Mouse (Mus musculus) urinary bladder, postnatal 0 days (tissue): ENCODE results near the gene 4930415O20Rik. TPM values are rescaled to one million over a fixed set of nuclear protein-coding genes. Genes with fewer than 3 reads are reported as not detected.

ENCODE experiments used
- polyA plus RNA-seq: library from polyadenylated mRNA; unstranded; fragments of >200 nt; fragmentation: Nextera tagmentation; extraction: Ambion mirVana; gene quantifications from 2 replicates; pipeline ENCODE4 v1.2.1, GENCODE M21; 2015

4930415O20Rik gene
- polyA plus RNA-seq, result not detected in 2 replicates

GRCm38 (mm10) chr15:98570873-98571538 lies at the start of gene 4930415O20Rik, which contains the start of gene Ccnt1:
TSS of gene 4930415O20Rik (plus strand) at chr15:98571004.
TSS of gene Ccnt1 (minus strand) at chr15:98570923.

GRCm38 (mm10) chr15:98533881-98534627 lies 36.8 kb upstream of the 4930415O20Rik start, which contains the start of gene Kansl2:
TSS of gene Kansl2 (minus strand) at chr15:98534264.

DNA sequence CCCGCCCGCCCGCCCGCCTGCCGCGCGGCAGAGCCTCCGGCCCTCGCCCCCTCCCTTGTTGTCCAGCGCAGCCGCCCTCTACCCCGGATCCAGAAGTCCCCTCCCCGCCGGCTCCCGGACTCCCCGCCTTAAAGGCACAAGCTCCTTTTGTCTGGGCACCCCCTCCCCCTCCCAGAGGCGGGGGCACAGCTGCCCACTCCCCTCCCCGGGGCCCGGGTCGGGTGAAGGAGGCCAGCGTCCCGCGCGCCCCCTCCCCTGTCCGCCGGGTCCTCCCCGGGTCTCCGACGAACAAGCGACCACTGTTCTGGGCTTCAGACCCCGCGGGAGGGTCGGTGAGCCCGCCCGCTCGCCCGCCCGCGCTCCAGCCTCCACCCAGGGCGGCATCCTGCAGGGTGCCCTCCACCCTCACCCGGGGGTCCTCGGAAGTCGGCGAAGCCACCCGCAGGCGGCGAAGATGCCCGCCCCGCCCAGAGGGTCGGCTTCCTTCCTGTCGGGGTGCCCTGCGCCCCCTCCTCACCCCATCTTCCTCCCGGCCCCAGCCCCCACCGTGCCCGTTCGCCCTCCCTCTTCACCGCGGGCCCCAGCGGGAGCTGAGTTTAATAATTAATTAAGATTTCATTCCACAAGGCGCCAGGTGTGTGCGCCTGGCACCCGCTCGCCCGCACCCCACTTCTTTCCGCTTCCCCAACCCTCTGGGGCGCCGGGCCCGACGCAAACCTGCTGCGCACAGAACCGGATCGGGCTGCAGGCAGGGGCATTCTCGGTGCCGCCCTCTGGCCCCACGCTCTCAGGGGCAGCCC lies 38.7 kb downstream of the 4930415O20Rik start, which contains the start of gene Adcy6:
TSS of gene Adcy6 (minus strand) at position 746 of the 800 bp plus-strand sequence.

GRCm38 (mm10) chr15:98630540-98630939 lies 59.7 kb downstream of the 4930415O20Rik start, which contains the start of gene Cacnb3:
TSS of gene Cacnb3 (plus strand) at chr15:98630840.

Other genes starting within 250 kb of the 4930415O20Rik start
- gene Olfr284, start 230.0 kb upstream of the 4930415O20Rik start, polyA plus RNA-seq, result not detected in 2 replicates
- gene Olfr283, start 190.1 kb upstream of the 4930415O20Rik start, polyA plus RNA-seq, result not detected in 2 replicates
- not detected in 2 replicates for gene Olfr282, start 139.8 kb upstream of the 4930415O20Rik start, polyA plus RNA-seq
- not detected in 2 replicates for gene Olfr281, start 118.4 kb upstream of the 4930415O20Rik start, polyA plus RNA-seq
- not detected in 2 replicates for gene OR5BS1P, start 101.1 kb upstream of the 4930415O20Rik start, polyA plus RNA-seq
- not detected in 2 replicates for gene Lalba, start 88.3 kb upstream of the 4930415O20Rik start, polyA plus RNA-seq
- not detected in 2 replicates for gene Olfr279, start 78.6 kb upstream of the 4930415O20Rik start, polyA plus RNA-seq
- gene Kansl2, start 36.7 kb upstream of the 4930415O20Rik start, polyA plus RNA-seq, result 47.3 and 47.6 TPM in 2 replicates
- gene Ccnt1, start 81 bp upstream of the 4930415O20Rik start, polyA plus RNA-seq, result 26.1 and 27.2 TPM in 2 replicates
- 5.0 and 5.8 TPM in 2 replicates for gene Adcy6, start 39.1 kb downstream of the 4930415O20Rik start, polyA plus RNA-seq
- 17.3 and 20.5 TPM in 2 replicates for gene Cacnb3, start 59.8 kb downstream of the 4930415O20Rik start, polyA plus RNA-seq
- gene Ddx23, start 91.9 kb downstream of the 4930415O20Rik start, polyA plus RNA-seq, result 11.6 and 12.9 TPM in 2 replicates
- gene Rnd1, start 106.5 kb downstream of the 4930415O20Rik start, polyA plus RNA-seq, result 0.63 and 1.3 TPM in 2 replicates
- gene Ccdc65, start 137.2 kb downstream of the 4930415O20Rik start, polyA plus RNA-seq, result 4.9 and 5.3 TPM in 2 replicates
- gene Fkbp11, start 157.2 kb downstream of the 4930415O20Rik start, polyA plus RNA-seq, result 39.2 and 42.9 TPM in 2 replicates
- 24.2 and 25.3 TPM in 2 replicates for gene Arf3, start 192.2 kb downstream of the 4930415O20Rik start, polyA plus RNA-seq
- 0.58 and 1.1 TPM in 2 replicates for gene Wnt10b, start 207.1 kb downstream of the 4930415O20Rik start, polyA plus RNA-seq
- 0.12 TPM in 1 of 2 replicates, not detected in the other for gene Wnt1, start 218.9 kb downstream of the 4930415O20Rik start, polyA plus RNA-seq
- gene Ddn, start 238.5 kb downstream of the 4930415O20Rik start, polyA plus RNA-seq, result not detected in 2 replicates